Mouse (Mus musculus) limb, embryonic 14.5 days (tissue): ENCODE measurements around the gene Zbtb44. TPM values are rescaled to one million over a fixed set of nuclear protein-coding genes. Genes with fewer than 3 reads are reported as not detected.
A peak's percentile ranks its signal among the peaks of the same experiment; 100 is the strongest.

Experiments used
- ATAC-seq: fragments of 200-750 bp; cut with Nextera tagmentation; 2 replicates; pipeline ENCODE4 v1.8.0; 2017; ENCODE audit warnings: low read depth, moderate number of reproducible peaks, moderate TSS enrichment; ENCODE audit not compliant: low FRiP score
- DNase-seq: peaks from one replicate; pipeline ENCODE4 v3.0.0-alpha.2; 2015; ENCODE audit warnings: low spot score
- H3K27ac ChIP-seq: fragments of 300-500 bp; sonication (generic); replicated peaks from 2 replicates; pipeline ENCODE4 v1.5.1; 2014; ENCODE audit warnings: low read depth, mild to moderate bottlenecking, low read length, moderate library complexity, mixed read lengths
- H3K27me3 ChIP-seq: fragments of 300-500 bp; sonication (generic); 2 replicates; pipeline ENCODE4 v1.6.1; 2014; ENCODE audit warnings: low read length, mixed read lengths; ENCODE audit not compliant: control insufficient read depth, insufficient read depth
- H3K36me3 ChIP-seq: fragments of 300-500 bp; sonication (generic); 2 replicates; pipeline ENCODE4 v1.6.1; 2014; ENCODE audit warnings: mild to moderate bottlenecking, low read length, moderate library complexity, mixed read lengths; ENCODE audit not compliant: control insufficient read depth, insufficient read depth
- H3K4me1 ChIP-seq: fragments of 300-500 bp; sonication (generic); 2 replicates; pipeline ENCODE4 v1.6.1; 2014; ENCODE audit warnings: antibody characterized with exemption, low read length, mixed read lengths; ENCODE audit not compliant: control insufficient read depth, insufficient read depth
- H3K4me2 ChIP-seq: fragments of 300-500 bp; sonication (generic); replicated peaks from 2 replicates; pipeline ENCODE4 v1.6.1; 2014; ENCODE audit warnings: low read depth, mild to moderate bottlenecking, low read length, moderate library complexity; ENCODE audit not compliant: severe bottlenecking
- H3K4me3 ChIP-seq: fragments of 300-500 bp; sonication (generic); replicated peaks from 2 replicates; pipeline ENCODE4 v1.5.1; 2014; ENCODE audit warnings: low read length
- H3K9ac ChIP-seq: fragments of 300-500 bp; sonication (generic); 2 replicates; pipeline ENCODE4 v1.6.1; 2014; ENCODE audit warnings: mild to moderate bottlenecking, low read depth, low read length, moderate library complexity; ENCODE audit not compliant: severe bottlenecking
- H3K9me3 ChIP-seq: fragments of 300-500 bp; sonication (generic); 2 replicates; pipeline ENCODE4 v1.6.1; 2016; ENCODE audit warnings: low read length; ENCODE audit not compliant: control insufficient read depth
- POLR2A ChIP-seq: fragments of 200-500 bp; IDR thresholded peaks from 2 replicates; pipeline ENCODE4 v1.8.0; 2012; ENCODE audit warnings: inconsistent platforms, mild to moderate bottlenecking, moderate library complexity, borderline replicate concordance; ENCODE audit not compliant: insufficient read depth, insufficient read length; ENCODE audit errors: extremely low read depth
- WGBS: fragments of 180-500 bp; shearing (Covaris S2); extraction: QIAGEN DNeasy Blood & Tissue Kit; methylation state at CpG from one replicate; pipeline ENCODE4 v1.1.7; 2014; 5-methylcytosine and 5-hydroxymethylcytosine counted together
- polyA plus RNA-seq, 2 experiments: library from polyadenylated mRNA; depleted of rRNA in 1 of 2; stranded (reverse) in 1 of 2; unstranded in 1 of 2; fragments of >200 nt; fragmentation: Nextera tagmentation in 1 of 2; extraction: Ambion mirVana in 1 of 2; gene quantifications; 2 replicates each; pipeline versions ENCODE4 v1.2.1 to v1.2.3; 2012 to 2014

The Zbtb44 gene
- polyA plus RNA-seq, 2 experiments, result 6.9 to 8.3 TPM

DNA sequence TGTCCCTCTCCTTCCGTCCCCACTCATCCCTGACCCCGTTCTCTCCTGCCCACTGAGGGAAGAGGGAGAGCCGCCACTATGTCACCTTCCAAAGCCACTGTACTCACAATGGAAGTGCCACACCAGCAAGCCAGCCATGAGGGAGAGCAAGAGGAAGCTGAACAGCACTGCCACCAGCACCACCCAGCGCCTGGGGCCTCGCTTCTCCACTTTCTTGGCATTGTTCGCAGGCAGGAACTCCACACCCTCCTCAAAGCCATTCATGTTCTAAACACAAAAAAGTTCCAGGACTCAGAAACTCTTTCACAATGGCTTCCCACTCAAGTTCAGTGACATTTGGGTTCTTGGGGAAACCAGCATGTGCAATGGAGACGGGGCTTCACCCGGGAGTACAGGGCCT lies 78.0 kb downstream of the Zbtb44 start:
- no peaks in the 10 kb centered on the region for H3K36me3 ChIP-seq
- H3K9ac ChIP-seq, result no peak overlapping the region
- no peak overlapping the region for H3K4me3 ChIP-seq
- no peaks in the 10 kb centered on the region for H3K27me3 ChIP-seq
- H3K9me3 ChIP-seq, result no peaks in the 10 kb centered on the region
- DNase-seq (no peak), ATAC-seq (no peak)
- H3K27ac ChIP-seq, result no peak overlapping the region
- no peak overlapping the region for H3K4me2 ChIP-seq
- WGBS, result 90% methylated on average over 7 of the region's 8 CpGs
- no peak for TF ChIP-seq POLR2A
- H3K4me1 ChIP-seq, result no peaks in the 10 kb centered on the region

- no peak for TF ChIP-seq POLR2A
- no peaks in the 10 kb centered on the region for H3K27me3 ChIP-seq
- no peak for DNase-seq
- no peaks in the 10 kb centered on the region for H3K9me3 ChIP-seq
- H3K4me2 ChIP-seq, result no peak overlapping the region
- H3K4me1 ChIP-seq, result peaks cover 9% of the 10 kb centered on the region
- no peak for ATAC-seq
- no peak overlapping the region for H3K4me3 ChIP-seq
- no peaks in the 10 kb centered on the region for H3K36me3 ChIP-seq
- H3K9ac ChIP-seq, result no peak overlapping the region
- no peak overlapping the region for H3K27ac ChIP-seq
Measured at GRCm38 (mm10) chr9:31115586-31115985, 85.1 kb downstream of the Zbtb44 start.

GRCm38 (mm10) chr9:31117088-31117487 lies 86.6 kb downstream of the Zbtb44 start:
- Histone ChIP-seq H3K9ac (no peak overlapping the region), H3K4me3 (no peak overlapping the region), H3K27me3 (no peaks in the 10 kb centered on the region), H3K36me3 (no peaks in the 10 kb centered on the region), H3K4me1 (peaks cover 9% of the 10 kb centered on the region), H3K27ac (no peak overlapping the region), H3K9me3 (no peaks in the 10 kb centered on the region), H3K4me2 (no peak overlapping the region)
- no peak for ATAC-seq
- WGBS, result 92% methylated on average over 11 of the region's 11 CpGs
- no peak for DNase-seq
- no peak for TF ChIP-seq POLR2A

DNA sequence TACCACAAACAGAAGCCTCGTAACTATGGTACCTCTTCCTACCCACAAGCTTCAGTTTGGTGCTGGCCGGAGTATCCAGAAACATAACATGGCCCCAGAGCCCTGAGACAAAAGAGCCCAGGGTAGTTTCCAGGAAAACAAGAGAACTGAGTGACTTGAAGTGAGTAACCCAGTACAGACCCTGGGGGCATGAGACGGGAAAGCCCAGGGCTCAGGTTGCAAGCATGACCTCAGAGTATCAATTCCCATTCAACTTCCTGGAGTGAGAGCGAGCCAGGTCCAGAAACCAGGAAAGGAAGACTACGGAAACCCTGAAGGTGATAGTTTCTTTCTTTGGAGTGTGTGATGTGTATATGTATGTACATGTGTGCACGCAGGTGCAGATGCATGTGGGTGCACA lies 87.0 kb downstream of the Zbtb44 start:
- Histone ChIP-seq H3K9me3 (no peaks in the 10 kb centered on the region), H3K4me2 (no peak overlapping the region), H3K36me3 (no peaks in the 10 kb centered on the region), H3K4me3 (no peak overlapping the region), H3K27ac (no peak overlapping the region), H3K9ac (no peak overlapping the region), H3K4me1 (peaks cover 9% of the 10 kb centered on the region), H3K27me3 (no peaks in the 10 kb centered on the region)
- TF ChIP-seq POLR2A, result no peak
- DNase-seq, result no peak
- 70% methylated on average over 6 of the region's 6 CpGs for WGBS
- ATAC-seq, result no peak

- no peak overlapping the region for H3K9ac ChIP-seq
- H3K4me3 ChIP-seq, result no peak overlapping the region
- no peaks in the 10 kb centered on the region for H3K36me3 ChIP-seq
- DNase-seq, result peak; percentile 73
- H3K4me2 ChIP-seq, result no peak overlapping the region
- no peak overlapping the region for H3K27ac ChIP-seq
- 28% methylated on average over 11 of the region's 11 CpGs for WGBS
- H3K27me3 ChIP-seq, result no peaks in the 10 kb centered on the region
- H3K9me3 ChIP-seq, result no peaks in the 10 kb centered on the region
- ATAC-seq, result peak; percentile 90
- TF ChIP-seq POLR2A, result no peak
- H3K4me1 ChIP-seq, result peaks cover 9% of the 10 kb centered on the region
Measured at GRCm38 (mm10) chr9:31118520-31119298, 88.3 kb downstream of the Zbtb44 start.
